Mouse (Mus musculus) kidney, adult 2 months (tissue): ENCODE data around the gene Rps16.
A peak's percentile ranks its signal among the peaks of the same experiment; 100 is the strongest.

Source experiments
- CTCF ChIP-seq: fragments of 200-500 bp; conservative IDR thresholded peaks from 2 replicates; pipeline ENCODE4 v1.5.1; 2011; ENCODE audit warnings: low read depth, mild to moderate bottlenecking, control low read depth, low read length, moderate library complexity, mixed read lengths; ENCODE audit not compliant: insufficient read depth, insufficient read length
- POLR2A ChIP-seq: fragments of 200-500 bp; IDR thresholded peaks from one replicate; pipeline ENCODE4 v1.6.1; 2011; ENCODE audit warnings: low read depth, low read length, control low read depth

- TF ChIP-seq CTCF (peak; percentile 38), POLR2A (no peak)
These were observed 11.1 kb upstream of the Rps16 start for GRCm38 (mm10) chr7:28339213-28339917.
